Mouse (Mus musculus) stomach, embryonic 16.5 days (tissue): ENCODE measurements around the gene Wdfy3. TPM values are rescaled to one million over a fixed set of nuclear protein-coding genes. Genes with fewer than 3 reads are reported as not detected.

ENCODE experiments used
- ATAC-seq: fragments of 200-750 bp; cut with Nextera tagmentation; 2 replicates; pipeline ENCODE4 v1.8.0; 2017; ENCODE audit warnings: moderate number of reproducible peaks, moderate TSS enrichment; ENCODE audit not compliant: insufficient read depth, low FRiP score
- H3K27ac ChIP-seq: fragments of 300-500 bp; sonication (generic); 2 replicates; pipeline ENCODE4 v1.5.1; 2014; ENCODE audit warnings: low read length
- H3K27me3 ChIP-seq: fragments of 300-500 bp; sonication (generic); 2 replicates; pipeline ENCODE4 v1.6.1; 2014; ENCODE audit warnings: low read length, control low read depth, mixed read lengths; ENCODE audit not compliant: control insufficient read depth, insufficient read depth
- H3K36me3 ChIP-seq: fragments of 300-500 bp; sonication (generic); 2 replicates; pipeline ENCODE4 v1.6.1; 2014; ENCODE audit warnings: low read length; ENCODE audit not compliant: control insufficient read depth, insufficient read depth
- H3K4me1 ChIP-seq: fragments of 300-500 bp; sonication (generic); 2 replicates; pipeline ENCODE4 v1.6.1; 2014; ENCODE audit warnings: low read length, control low read depth, mixed read lengths; ENCODE audit not compliant: control insufficient read depth, insufficient read depth
- H3K4me2 ChIP-seq: fragments of 300-500 bp; sonication (generic); 2 replicates; pipeline ENCODE4 v1.6.1; 2014; ENCODE audit warnings: low read depth, low read length, mixed read lengths
- H3K4me3 ChIP-seq: fragments of 300-500 bp; sonication (generic); replicated peaks from 2 replicates; pipeline ENCODE4 v1.5.1; 2014; ENCODE audit warnings: mild to moderate bottlenecking, low read length
- H3K9ac ChIP-seq: fragments of 300-500 bp; sonication (generic); 2 replicates; pipeline ENCODE4 v1.6.1; 2014; ENCODE audit warnings: low read length
- H3K9me3 ChIP-seq: fragments of 300-500 bp; sonication (generic); replicated peaks from 2 replicates; pipeline ENCODE4 v1.6.1; 2016; ENCODE audit warnings: low read length, control low read depth; ENCODE audit not compliant: control insufficient read depth
- WGBS: fragments of 180-500 bp; shearing (Covaris S2); extraction: QIAGEN DNeasy Blood & Tissue Kit; methylation state at CpG from one replicate; pipeline ENCODE4 v1.1.7; 2014; 5-methylcytosine and 5-hydroxymethylcytosine counted together
- polyA plus RNA-seq: library from polyadenylated mRNA; unstranded; fragments of >200 nt; fragmentation: Nextera tagmentation; extraction: Ambion mirVana; gene quantifications from 2 replicates; pipeline ENCODE4 v1.2.1, GENCODE M21; 2015

Wdfy3 gene
- polyA plus RNA-seq, 1 experiment from 2014 or later: 11.8 TPM

GRCm38 (mm10) chr5:101878403-101878802 is 191.3 kb downstream of the Wdfy3 start:
- Histone ChIP-seq H3K9me3 (no peaks in the 10 kb centered on the region), H3K9ac (no peak overlapping the region), H3K27ac (no peak overlapping the region), H3K4me3 (no peak overlapping the region), H3K36me3 (peaks cover 35% of the 10 kb centered on the region), H3K4me1 (peaks cover 4% of the 10 kb centered on the region; the same call in 1 of the 2 replicates), H3K4me2 (no peak overlapping the region), H3K27me3 (no peaks in the 10 kb centered on the region)
- 48% methylated on average over 9 of the region's 9 CpGs for WGBS
- no peak for ATAC-seq

- H3K36me3 ChIP-seq: peaks cover 25% of the 10 kb centered on the region
- no peaks in the 10 kb centered on the region for H3K27me3 ChIP-seq
- no peak for ATAC-seq
- H3K4me1 ChIP-seq: peaks cover 4% of the 10 kb centered on the region; the same call in 1 of the 2 replicates
- H3K27ac ChIP-seq: no peak overlapping the region
- H3K4me2 ChIP-seq: no peak overlapping the region
- H3K9me3 ChIP-seq: no peaks in the 10 kb centered on the region
- H3K4me3 ChIP-seq: no peak overlapping the region
- 86% methylated on average over 4 of the region's 4 CpGs for WGBS
- no peak overlapping the region for H3K9ac ChIP-seq
Observed at GRCm38 (mm10) chr5:101876185-101876584, 193.5 kb downstream of the Wdfy3 start.

- Histone ChIP-seq H3K9ac (no peak overlapping the region), H3K27me3 (no peaks in the 10 kb centered on the region), H3K9me3 (no peaks in the 10 kb centered on the region), H3K27ac (no peak overlapping the region), H3K4me1 (no peaks in the 10 kb centered on the region), H3K4me3 (no peak overlapping the region), H3K4me2 (no peak overlapping the region), H3K36me3 (peaks cover 34% of the 10 kb centered on the region)
- ATAC-seq: no peak
- WGBS: 68% methylated on average over 2 of the region's 2 CpGs
Observed at GRCm38 (mm10) chr5:101866722-101867121, 203.0 kb downstream of the Wdfy3 start.

GRCm38 (mm10) chr5:101863946-101864345 is 205.8 kb downstream of the Wdfy3 start:
- Histone ChIP-seq H3K4me3 (no peak overlapping the region), H3K4me2 (no peak overlapping the region), H3K9me3 (no peaks in the 10 kb centered on the region), H3K27me3 (no peaks in the 10 kb centered on the region), H3K4me1 (no peaks in the 10 kb centered on the region), H3K36me3 (peaks cover 33% of the 10 kb centered on the region), H3K9ac (no peak overlapping the region), H3K27ac (no peak overlapping the region)
- ATAC-seq: no peak
- 88% methylated on average over 6 of the region's 6 CpGs for WGBS

- Histone ChIP-seq H3K9me3 (no peaks in the 10 kb centered on the region), H3K4me1 (no peaks in the 10 kb centered on the region), H3K4me2 (no peak overlapping the region), H3K27ac (no peak overlapping the region), H3K9ac (no peak overlapping the region), H3K27me3 (no peaks in the 10 kb centered on the region), H3K4me3 (no peak overlapping the region), H3K36me3 (peaks cover 32% of the 10 kb centered on the region)
- ATAC-seq: no peak
- WGBS: 86% methylated on average over 8 of the region's 8 CpGs
Observed at GRCm38 (mm10) chr5:101862651-101863050, 207.1 kb downstream of the Wdfy3 start.

GRCm38 (mm10) chr5:101861786-101862571 is 207.7 kb downstream of the Wdfy3 start:
- no peak overlapping the region for H3K4me3 ChIP-seq
- no peaks in the 10 kb centered on the region for H3K9me3 ChIP-seq
- WGBS: 90% methylated on average over 18 of the region's 18 CpGs
- H3K4me1 ChIP-seq: no peaks in the 10 kb centered on the region
- no peaks in the 10 kb centered on the region for H3K27me3 ChIP-seq
- no peak overlapping the region for H3K9ac ChIP-seq
- H3K4me2 ChIP-seq: no peak overlapping the region
- H3K36me3 ChIP-seq: peaks cover 32% of the 10 kb centered on the region
- H3K27ac ChIP-seq: no peak overlapping the region
- ATAC-seq: no peak

- Histone ChIP-seq H3K36me3 (peaks cover 41% of the 10 kb centered on the region), H3K4me3 (no peak overlapping the region), H3K4me2 (no peak overlapping the region), H3K9ac (no peak overlapping the region), H3K27me3 (no peaks in the 10 kb centered on the region), H3K9me3 (no peaks in the 10 kb centered on the region), H3K4me1 (no peaks in the 10 kb centered on the region), H3K27ac (no peak overlapping the region)
- WGBS: 90% methylated on average over 10 of the region's 10 CpGs
- ATAC-seq: no peak
Observed at GRCm38 (mm10) chr5:101858891-101859436, 210.8 kb downstream of the Wdfy3 start.

- H3K27me3 ChIP-seq: no peaks in the 10 kb centered on the region
- 92% methylated on average over 16 of the region's 16 CpGs for WGBS
- no peaks in the 10 kb centered on the region for H3K4me1 ChIP-seq
- H3K4me3 ChIP-seq: no peak overlapping the region
- no peaks in the 10 kb centered on the region for H3K9me3 ChIP-seq
- no peak for ATAC-seq
- no peak overlapping the region for H3K4me2 ChIP-seq
- H3K36me3 ChIP-seq: peaks cover 30% of the 10 kb centered on the region
- H3K27ac ChIP-seq: no peak overlapping the region
- no peak overlapping the region for H3K9ac ChIP-seq
Observed at GRCm38 (mm10) chr5:101855475-101855874, 214.2 kb downstream of the Wdfy3 start.

GRCm38 (mm10) chr5:101854667-101855066 is 215.1 kb downstream of the Wdfy3 start:
- no peak for ATAC-seq
- Histone ChIP-seq H3K4me2 (no peak overlapping the region), H3K36me3 (peaks cover 27% of the 10 kb centered on the region), H3K27ac (no peak overlapping the region), H3K4me1 (no peaks in the 10 kb centered on the region), H3K9me3 (no peaks in the 10 kb centered on the region), H3K27me3 (no peaks in the 10 kb centered on the region), H3K9ac (no peak overlapping the region), H3K4me3 (no peak overlapping the region)
- WGBS: 89% methylated on average over 7 of the region's 7 CpGs
